Mouse (Mus musculus) heart, postnatal 14 days (tissue): ENCODE results near the gene Themis2. TPM values are rescaled to one million over a fixed set of nuclear protein-coding genes. Genes with fewer than 3 reads are reported as not detected.

ENCODE experiments used
- DNase-seq, 2 experiments: peaks; one replicate each; pipeline ENCODE4 v3.0.0; 2021 to 2022
- intact Hi-C: fragments of 180-260 bp; cut with DNase I; formaldehyde crosslinking; loops from one replicate; pipeline ENCODE4 v1.15.1; 2025
- long read RNA-seq, 2 experiments: library from polyadenylated mRNA; stranded (forward); transcript quantifications; one replicate each; pipeline ENCODE4 v2.0.0; 2021
- total RNA-seq, 2 experiments: library from RNA; stranded (reverse); gene quantifications; 2 replicates each; pipeline ENCODE4 v1.2.3; 2021

Themis2 gene
- 1 to 10 TPM; 1.5 to 1.8 TPM for total RNA-seq
- long read RNA-seq, experiment 1, result 0 reads
- long read RNA-seq, experiment 2, partial matches to known transcripts, result 1 of 2 reads
- long read RNA-seq, experiment 2, other reads (novel, unspliced or antisense), result 0 of 2 reads

GRCm38 (mm10) chr4:132796196-132796886 is at the start of gene Themis2:
TSS of gene Themis2 (minus strand) at chr4:132796387.
- intact Hi-C loops, result no loop called here
- peak; percentile 82 to 84 for DNase-seq

DNA sequence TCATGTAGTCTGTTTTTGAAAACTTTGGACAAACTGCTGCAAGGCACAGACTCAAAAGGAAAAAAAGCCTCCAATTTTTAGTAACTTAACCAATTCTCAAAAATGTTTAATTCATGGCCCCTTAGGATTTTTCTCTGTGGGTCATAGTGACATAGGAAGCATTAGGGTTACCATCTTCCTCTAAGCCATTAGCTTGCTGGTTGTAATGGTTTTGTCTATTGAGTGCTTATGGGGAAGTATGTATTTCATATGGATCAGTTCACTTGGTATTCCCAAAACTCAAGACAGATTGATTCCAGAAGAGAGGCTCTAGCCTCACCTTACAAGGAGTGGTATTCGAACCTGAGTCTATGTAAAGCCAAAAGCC is 47.5 kb upstream of the Themis2 start:
- intact Hi-C loops, result loop anchor here (5.0 kb wide), 1 partner anchor 79 kb away; the partner anchor contains the start of gene Fam76a
- no peak for DNase-seq

- intact Hi-C loops, result loop anchor here (5.0 kb wide), 1 partner anchor 79 kb away; the partner anchor contains the start of gene Fam76a
- DNase-seq, result peak; percentile 91
Measured at GRCm38 (mm10) chr4:132842970-132843704, 47.0 kb upstream of the Themis2 start, which contains the start of gene Ppp1r8. TSS of gene Ppp1r8 (minus strand) at chr4:132843169.

DNA sequence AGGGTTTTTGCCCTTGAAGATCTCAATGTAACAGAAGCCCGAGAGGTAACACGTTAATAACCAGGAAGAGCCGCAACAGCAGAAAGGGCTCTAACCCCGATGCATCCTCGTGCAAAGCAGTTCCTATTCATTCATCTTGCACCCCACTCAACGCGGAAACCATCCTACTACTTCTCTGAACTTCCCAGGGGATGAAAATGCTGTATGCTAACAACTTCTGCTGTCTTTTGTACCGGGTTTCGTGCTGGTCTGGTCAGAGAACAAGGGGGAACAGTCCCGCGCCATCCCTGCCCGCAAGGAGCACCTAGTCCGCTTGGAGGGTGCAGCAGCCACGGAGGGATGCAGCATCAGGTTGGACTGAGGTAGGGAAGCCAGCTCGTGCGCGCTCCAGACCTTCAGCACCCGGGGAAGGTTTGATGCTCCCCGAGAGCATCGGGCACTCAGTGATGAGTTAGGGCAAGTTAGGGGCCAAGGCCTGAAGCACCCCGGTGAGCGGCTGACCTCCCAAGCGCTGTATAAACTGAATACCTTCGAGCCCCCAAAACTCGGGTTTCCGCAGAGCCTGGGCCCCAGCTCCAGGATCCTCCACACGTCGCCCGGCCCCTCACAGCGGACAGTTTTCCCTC is 46.2 kb upstream of the Themis2 start:
- intact Hi-C loops, result loop anchor here (5.0 kb wide), 1 partner anchor 80 kb away; the partner anchor contains the start of gene Fam76a
- peak; percentile 15 to 18 for DNase-seq

DNA sequence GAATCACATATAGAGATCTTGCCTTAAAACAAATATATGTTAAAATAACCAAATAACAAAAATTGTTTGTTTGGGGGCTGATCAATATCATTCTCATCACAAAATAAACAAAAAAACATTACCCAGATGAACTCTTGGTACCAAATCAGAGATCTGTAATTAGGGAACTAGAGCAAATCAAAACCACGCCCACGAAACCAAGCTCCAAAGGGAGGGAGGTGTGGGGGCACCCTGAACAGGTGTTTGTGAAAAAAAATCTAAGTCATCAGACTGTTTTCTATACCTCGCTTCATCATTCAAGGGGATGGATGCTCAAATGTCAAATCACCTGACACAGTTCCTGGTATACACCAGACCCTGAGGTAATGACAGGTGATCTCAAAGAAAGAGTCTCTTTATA is 45.3 kb upstream of the Themis2 start:
- no peak for DNase-seq
- intact Hi-C loops, result loop anchor here (5.0 kb wide), 1 partner anchor 81 kb away; the partner anchor contains the start of gene Fam76a

- peak; percentile 79 to 88 for DNase-seq
Measured at GRCm38 (mm10) chr4:132823614-132824366, 27.6 kb upstream of the Themis2 start.

DNA sequence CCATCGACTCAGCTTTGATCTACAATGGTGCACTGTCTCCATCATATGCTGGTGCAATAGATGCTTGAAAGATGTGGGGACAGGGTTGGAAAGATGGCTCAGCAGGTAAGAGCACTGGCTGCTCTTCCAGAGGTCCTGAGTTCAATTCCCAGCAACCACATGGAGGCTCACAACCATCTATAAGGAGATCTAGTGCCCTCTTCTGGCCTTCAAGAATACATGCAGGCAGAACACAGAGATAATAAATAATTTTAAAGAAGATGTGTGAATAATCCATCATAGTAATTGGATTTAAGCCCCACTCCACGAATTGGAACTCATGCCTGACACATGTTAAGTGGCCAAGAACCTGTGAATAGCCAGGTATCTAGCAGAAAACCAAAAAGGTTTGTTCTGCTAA is 22.3 kb upstream of the Themis2 start:
- intact Hi-C loops, result no loop called here
- DNase-seq, result no peak

More at GRCm38 (mm10) chr4:132823614-132824366, 27.6 kb upstream of the Themis2 start:
- intact Hi-C loops, result loop anchor here (1.0 kb wide), 1 partner anchor 47 kb away; no protein-coding TSS in a partner anchor

GRCm38 (mm10) chr4:132816855-132817254 is 20.7 kb upstream of the Themis2 start:
- DNase-seq, result no peak
- intact Hi-C loops, result no loop called here

DNA sequence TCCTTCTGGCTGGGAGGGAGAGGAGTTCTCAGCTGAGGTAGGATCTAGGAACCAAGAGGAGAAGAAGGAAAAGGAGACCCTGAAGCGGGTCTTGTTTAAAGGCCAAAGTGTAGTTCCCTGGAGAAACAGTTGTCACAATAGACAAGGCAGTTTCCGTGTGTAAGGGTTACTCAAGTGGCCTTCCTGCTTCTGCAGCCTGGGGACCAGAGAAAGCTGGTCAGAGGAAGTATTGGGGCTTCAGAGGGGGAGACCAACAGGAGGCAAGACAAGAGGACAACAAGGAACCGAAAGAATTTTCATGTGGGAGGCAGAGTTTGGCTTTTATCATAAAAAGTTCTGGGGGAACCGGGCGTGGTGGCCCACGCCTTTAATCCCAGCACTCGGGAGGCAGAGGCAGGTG is 20.2 kb upstream of the Themis2 start:
- intact Hi-C loops, result no loop called here
- no peak for DNase-seq

DNA sequence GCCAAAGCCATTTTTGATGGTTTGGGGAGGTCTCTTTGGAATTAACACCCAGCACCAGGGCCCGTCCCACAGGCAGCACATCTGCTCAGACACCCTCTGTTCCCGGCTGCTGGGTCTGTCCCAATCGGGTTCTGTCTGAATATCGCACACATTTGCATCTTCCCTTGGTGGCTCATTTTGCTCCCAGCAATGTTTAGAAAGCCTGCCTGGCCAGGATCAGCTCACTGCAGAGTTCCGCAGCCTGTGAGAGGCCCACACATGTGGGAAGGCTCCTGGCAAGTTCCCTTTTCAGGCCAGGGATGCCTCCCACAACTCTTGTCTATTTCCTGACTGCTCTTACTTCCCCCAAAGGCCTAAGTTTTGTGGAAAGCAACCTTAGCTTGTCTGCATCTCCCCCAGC is 13.4 kb upstream of the Themis2 start:
- DNase-seq, result no peak
- intact Hi-C loops, result no loop called here

GRCm38 (mm10) chr4:132807771-132808641 is 11.8 kb upstream of the Themis2 start:
- intact Hi-C loops, result no loop called here

GRCm38 (mm10) chr4:132806620-132807191 is 10.5 kb upstream of the Themis2 start:
- intact Hi-C loops, result no loop called here
- no peak for DNase-seq

More at GRCm38 (mm10) chr4:132807771-132808641, 11.8 kb upstream of the Themis2 start:
- DNase-seq, result peak in 1 of 2 experiments; percentile 19

DNA sequence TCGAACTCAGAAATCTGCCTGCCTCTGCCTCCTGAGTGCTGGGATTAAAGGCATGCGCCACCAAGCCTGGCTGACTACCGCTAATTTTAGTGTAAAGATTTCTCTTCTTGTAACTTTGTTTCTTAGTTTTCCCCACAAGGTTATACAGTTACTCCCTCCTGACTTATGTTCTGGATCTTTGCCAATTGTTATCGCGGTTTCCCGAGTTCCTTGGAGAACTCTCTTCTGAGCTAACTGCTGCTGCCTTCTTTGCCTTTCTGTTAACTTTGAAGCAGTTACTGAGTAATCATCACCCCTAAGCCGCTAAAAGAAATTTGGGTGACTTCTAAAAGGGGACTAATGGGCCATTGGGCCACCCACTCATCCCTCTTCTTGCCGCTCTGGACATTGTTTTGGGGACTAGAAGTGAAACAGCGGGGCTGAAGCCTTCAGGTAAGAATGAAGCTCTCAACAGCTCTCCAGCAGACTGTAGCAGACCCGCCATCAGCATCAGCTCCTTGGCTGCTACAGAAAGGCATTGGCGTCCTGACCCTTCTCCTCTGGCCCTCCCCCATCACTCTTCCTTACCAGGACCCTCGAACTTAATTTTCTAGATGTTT is 9.5 kb upstream of the Themis2 start:
- no peak for DNase-seq
- intact Hi-C loops, result no loop called here

DNA sequence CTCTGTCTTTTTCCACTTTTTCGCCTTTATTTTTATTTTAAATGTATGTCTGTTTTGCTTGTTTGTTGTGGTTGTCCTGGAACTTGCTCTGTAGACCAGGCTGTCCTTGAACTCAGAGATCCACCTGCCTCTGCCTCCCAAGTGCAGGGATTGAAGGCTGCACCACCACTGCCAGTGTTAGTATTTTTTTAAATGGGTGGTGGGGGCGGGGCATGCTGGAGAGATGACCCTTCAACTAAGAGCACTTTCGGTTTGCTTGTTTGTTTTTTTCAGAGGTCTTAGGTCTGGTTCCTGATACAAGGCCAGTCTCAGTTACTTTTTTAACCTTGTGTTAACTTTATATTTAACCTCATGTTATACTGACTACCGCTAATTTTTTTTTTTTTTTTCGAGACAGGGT is 9.0 kb upstream of the Themis2 start:
- intact Hi-C loops, result no loop called here
- no peak for DNase-seq

DNA sequence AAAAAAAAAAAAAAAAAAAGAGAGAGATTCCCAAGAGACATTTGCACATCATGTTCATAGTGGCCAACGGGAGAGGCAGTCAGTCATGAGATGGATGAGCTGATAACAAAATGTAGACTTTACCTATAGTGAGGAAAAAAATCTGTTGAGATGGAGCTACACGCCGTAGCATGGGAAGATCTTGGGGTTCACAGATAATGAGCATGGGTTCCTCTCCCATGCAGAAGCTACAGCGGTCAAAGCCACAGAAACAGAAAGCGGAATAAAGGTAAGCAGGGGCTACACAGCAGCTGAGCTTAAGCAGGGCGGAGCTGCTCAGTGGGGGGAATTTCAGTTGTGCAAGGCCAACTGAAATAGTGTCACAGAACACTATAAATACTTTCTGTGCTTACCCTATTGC is 8.1 kb upstream of the Themis2 start:
- no peak for DNase-seq

DNA sequence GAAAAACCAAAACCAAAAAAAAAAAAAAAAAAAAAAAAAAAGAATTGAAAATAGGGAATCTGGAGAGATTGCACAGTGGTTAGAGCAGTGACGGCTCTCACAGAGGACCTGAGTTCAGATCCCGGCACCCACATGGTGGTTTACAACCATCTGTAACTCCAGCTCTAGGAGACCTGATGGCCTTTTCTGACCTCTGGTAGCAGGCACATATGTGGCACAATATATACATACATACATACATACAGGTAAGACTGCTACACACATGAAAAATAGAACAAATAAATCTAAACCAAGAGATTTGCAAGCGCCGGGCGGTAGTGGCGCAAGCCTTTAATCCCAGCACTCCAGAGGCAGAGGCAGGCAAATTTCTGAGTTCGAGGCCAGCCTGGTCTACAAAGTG is 7.7 kb upstream of the Themis2 start:
- DNase-seq, result no peak
- intact Hi-C loops, result no loop called here

More for the DNA sequence above, 8.1 kb upstream of the Themis2 start:
- intact Hi-C loops, result no loop called here

- DNase-seq, result no peak
- intact Hi-C loops, result no loop called here
Measured at GRCm38 (mm10) chr4:132803212-132803611, 7.0 kb upstream of the Themis2 start.

GRCm38 (mm10) chr4:132802171-132802637 is 6.0 kb upstream of the Themis2 start:
- peak; percentile 33 to 48 for DNase-seq
- intact Hi-C loops, result no loop called here
